Mouse (Mus musculus): ENCODE data around the gene Kif1a. TPM values are rescaled to one million over a fixed set of nuclear protein-coding genes. Genes with fewer than 3 reads are reported as not detected.

The Kif1a gene
- total RNA-seq, 2 experiments from 2014 or later: 0.94 to 1.6 TPM

DNA sequence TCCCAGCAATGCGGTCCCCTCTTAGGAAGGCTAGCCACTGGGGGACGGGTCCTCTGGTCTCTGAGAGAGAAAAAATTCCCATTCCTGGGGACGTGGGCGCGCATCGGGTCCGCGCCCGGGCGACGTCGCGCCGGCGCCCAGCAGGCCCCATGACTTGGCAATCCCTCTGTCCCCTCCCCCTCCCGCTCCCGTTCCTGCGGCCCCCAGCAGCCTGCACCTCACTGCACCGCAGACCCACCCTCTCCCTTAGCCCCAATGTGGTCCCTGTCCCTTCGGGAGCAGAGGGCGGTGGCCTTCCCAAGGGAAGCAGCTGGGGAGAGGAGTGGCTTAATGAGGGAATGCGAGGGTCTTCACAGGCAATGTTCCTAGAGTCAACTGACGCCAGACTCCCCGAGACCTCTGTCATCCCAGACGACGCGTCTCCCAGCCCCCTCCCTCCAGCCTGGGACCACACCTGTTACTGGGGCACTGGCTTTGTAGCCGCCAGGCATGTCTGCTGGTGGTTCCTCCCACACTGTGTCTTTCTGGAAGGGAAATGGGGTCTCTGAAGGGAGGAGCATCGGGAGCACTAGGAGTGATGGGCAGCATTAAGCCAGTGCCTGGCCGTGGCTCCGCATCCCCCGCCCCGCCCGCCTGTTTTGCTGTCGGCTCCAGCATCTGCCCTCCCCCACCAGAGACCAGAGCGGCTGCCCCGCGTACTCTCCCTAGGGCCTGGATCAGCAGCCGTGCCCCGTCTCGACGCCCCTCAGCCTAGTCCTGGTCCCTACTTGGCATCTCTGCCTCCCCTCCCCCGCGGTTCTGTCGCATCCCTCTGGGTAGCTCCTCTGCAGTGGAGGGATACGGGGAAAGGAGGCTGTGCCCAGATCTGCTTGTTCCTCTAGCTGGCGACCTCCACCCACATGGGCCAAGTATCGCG, 917 bp downstream of the Kif1a start:
- intact Hi-C loops (cut with DNase I): no loop called here
- DNase-seq (ENCODE audit: low spot score): no peak

DNA sequence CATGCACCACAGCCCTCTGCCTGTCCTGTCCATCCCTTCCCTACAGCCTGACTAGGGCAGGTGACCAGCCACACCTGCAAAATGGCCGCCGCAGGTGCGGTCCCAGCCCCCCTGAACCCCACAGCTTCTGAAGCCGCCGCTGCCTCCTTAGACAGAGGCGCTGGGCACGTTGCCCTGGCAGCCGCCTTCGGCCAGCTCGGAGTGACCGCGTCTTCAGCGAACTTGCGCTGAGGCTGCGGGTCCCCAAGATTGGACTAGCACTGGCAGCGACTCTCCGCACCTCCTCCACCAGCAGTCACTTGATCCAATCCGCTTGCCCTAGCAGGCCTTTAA, 1.5 kb downstream of the Kif1a start:
- no peak for DNase-seq (ENCODE audit: low spot score)
- intact Hi-C loops (cut with DNase I): no loop called here

DNA sequence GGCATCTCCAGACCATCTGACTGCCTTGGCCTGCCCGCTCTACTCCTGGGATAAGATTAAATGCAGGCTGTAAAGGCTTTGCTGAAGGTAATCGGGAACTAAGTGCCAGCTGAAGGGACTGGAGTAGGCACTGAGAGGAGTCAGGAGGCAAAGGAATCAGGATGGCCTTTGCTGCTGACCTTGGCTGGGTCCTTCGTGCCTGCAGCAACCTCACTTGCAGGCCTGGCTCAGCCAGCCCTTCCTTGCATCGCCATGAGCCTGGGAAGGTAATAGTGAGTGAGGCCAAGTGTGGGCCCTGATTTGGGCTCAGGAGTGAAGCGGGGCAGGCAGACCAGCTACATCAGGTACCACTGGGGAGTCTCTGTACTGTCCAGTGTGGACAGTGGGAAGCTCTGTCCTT, 2.8 kb downstream of the Kif1a start:
- intact Hi-C loops (cut with DNase I): no loop called here
- DNase-seq (ENCODE audit: low spot score): no peak

DNA sequence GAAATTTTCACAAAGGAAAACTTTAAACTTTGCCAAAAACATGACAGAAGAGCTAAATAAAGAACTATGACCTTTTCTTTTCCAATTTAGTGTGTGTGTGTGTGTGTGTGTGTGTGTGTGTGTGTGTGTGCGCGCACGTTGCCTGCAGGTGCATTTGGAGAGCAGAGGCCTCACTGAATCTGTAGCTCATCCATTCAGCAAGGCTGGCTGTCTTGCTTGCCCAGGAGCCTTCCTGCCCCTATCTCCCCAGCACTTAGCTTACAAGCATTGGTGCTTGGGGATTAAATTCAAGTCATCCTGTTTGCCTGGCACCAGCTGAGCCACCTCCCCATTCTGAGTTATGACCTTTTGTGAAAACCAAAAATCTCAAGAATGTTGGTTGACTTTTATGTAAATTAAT, 9.2 kb downstream of the Kif1a start:
- DNase-seq (ENCODE audit: low spot score): no peak
- intact Hi-C loops (cut with DNase I): no loop called here

DNA sequence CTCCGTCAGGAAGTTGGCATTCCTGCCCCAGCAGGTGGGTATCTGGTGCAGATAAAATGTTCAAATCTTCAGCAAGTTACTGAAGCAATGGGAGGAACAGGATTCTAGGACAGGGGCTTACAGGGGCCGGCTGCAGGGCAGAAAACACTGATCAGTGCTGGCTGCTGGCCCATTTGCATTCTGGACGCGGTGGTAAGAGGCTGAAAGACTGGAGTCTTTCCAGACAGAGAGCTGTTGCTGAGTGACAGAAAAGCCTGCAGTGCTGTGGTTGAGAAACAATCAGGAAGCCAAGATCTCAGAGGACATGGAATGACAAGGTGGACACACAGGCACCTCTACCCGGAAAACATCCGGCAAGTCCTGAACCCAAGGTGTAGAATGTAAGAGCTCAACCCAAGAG, 16.6 kb downstream of the Kif1a start:
- intact Hi-C loops (cut with DNase I): no loop called here
- no peak for DNase-seq (ENCODE audit: low spot score)

DNA sequence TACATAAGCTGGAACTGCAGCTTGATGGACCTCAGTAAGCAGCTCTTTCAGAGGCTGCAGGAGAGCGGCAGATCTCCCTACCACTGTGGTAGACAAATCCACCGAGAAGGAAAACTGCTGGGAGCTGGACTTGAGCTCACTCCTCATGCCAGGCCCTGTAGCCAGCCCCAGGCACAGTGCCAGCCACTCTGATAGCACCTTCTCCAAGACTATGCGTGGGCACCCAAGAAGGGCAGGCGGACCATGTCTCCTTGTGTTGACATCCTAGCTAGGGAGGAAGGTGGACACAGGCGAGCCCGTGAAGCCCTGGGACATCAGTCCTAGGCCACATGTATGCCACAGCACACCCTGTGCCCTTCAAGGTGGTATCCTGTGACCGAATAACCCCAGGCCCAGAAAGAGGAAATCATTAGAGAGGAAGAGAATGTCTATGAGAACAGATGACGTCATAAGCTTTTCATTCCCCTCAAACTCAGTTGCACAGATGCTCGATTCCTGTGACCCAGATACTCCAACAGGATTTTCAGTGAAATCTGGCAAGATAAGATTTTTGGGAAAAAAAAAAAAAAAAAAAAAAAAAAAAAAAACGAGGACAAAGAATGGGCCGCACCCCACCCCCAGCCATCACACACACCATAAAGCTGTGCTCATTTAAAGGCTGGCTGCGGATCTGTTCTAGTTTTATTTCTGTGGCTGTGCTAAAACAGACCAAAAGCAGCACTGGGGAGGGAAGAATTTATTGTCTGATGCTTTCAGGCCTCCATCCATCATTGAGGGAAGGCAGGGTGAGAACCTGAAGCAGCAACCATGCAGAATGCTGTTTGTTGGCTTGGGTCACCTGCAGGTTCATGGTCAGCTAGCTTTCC, 18.1 kb downstream of the Kif1a start:
- no peak for DNase-seq (ENCODE audit: low spot score)
- intact Hi-C loops (cut with DNase I): loop anchor here (5.0 kb wide), 1 partner anchor 126 kb away; no protein-coding TSS in a partner anchor

DNA sequence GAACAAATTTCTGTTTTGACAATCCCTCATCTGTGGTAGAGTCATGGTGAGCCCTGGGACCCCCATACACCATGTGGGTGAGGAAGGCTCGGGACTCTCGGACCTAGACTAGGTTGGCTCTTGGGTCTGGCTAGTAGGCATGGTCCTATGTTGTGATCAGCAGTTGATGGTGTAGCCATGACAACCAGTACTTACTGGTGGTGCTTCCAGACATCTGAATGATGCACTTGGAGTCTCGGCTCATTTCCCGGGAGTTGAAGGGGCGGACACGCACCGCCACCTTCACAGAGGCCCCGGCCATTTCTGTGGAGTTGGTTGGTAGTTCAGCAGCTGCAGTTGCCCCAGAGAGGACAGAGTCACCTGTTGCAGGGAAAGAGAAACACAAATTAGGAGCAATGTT, 19.6 kb downstream of the Kif1a start:
- intact Hi-C loops (cut with DNase I): loop anchor here (5.0 kb wide), 1 partner anchor 125 kb away; no protein-coding TSS in a partner anchor
- DNase-seq (ENCODE audit: low spot score): no peak

DNA sequence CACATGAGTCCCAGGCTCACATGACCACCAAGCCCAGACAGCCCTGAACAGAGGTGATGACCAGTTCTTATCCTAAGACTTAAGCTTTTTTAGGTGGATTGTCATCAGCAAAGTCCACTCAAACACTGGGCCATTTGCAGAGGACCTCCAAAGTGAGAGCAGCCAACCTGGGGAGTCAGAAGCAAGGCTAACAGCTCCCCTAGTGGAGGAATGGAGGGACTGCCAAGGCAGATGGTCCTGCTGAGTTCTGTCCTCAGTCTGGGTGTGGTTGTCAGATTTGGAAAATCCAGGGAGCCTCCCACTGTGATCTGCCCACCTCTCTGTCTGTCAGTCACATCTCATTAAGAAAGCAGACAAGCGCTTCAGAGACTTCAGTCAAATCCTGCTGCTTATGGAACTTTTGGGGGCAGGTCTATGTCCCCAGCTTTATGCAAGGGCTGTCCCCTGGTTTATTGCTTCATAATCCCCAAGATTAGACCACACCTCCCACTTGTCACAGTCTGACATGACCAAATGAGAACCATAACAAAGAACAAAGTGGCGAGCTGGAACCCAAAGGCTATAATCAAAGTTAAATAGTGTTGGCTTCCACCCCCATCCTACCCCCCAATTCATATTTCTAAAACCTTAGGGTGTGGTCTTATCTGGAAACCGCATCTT, 20.7 kb downstream of the Kif1a start:
- DNase-seq (ENCODE audit: low spot score): no peak
- intact Hi-C loops (cut with DNase I): loop anchor here (2.0 to 5.0 kb wide), 2 partner anchors 62 to 124 kb away; no protein-coding TSS in a partner anchor

DNA sequence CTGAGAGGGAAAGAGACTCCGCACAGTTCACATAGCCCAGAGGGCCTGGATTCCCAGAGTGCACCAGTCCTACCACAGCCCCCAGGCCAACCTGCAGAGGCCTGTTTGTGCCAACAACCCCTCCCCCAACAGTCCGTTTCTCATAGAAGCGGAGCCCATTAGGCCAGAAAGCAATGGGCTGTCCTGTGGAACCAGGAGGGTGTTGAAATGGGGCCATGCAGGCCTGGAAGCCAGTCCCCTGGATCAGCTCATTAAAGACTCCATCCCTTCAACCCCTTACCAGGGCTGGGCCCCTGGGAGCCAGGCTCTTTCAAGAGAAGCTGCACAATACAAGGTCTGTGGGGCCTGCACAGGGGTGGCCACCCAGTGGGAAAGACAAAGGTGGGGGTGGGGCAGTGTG, 22.1 kb downstream of the Kif1a start:
- no peak for DNase-seq (ENCODE audit: low spot score)
- intact Hi-C loops (cut with DNase I): loop anchor here (2.0 to 5.0 kb wide), 2 partner anchors 61 to 122 kb away; no protein-coding TSS in a partner anchor

DNA sequence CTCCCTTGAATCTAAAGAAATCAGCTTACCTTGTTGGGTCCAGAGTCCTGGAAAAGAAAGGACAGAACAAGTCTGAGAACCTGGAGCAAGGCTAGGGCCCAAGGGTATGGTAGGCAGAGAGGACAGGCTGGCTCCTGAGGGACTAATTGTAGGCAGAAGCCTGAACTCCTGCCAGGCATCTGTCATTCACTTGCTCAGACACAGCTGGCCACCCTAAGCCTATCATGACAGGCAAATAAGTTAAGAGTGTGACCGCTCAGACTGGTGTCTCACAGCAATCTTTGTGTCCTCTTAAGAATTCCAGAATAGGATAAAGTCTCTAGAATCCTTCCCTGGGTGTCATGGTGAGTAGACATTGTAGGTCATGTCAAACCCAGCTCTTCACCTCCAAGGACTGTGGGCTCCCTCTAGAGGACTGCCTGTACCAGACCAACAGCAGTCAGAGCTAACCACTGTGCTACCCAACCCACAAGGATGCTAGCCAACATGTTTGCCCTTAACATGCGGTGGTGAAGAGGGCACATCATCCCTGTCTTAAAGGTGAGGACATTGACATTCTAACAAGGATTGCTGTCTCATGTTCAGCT, 29.4 kb downstream of the Kif1a start:
- DNase-seq (ENCODE audit: low spot score): no peak
- intact Hi-C loops (cut with DNase I): no loop called here

DNA sequence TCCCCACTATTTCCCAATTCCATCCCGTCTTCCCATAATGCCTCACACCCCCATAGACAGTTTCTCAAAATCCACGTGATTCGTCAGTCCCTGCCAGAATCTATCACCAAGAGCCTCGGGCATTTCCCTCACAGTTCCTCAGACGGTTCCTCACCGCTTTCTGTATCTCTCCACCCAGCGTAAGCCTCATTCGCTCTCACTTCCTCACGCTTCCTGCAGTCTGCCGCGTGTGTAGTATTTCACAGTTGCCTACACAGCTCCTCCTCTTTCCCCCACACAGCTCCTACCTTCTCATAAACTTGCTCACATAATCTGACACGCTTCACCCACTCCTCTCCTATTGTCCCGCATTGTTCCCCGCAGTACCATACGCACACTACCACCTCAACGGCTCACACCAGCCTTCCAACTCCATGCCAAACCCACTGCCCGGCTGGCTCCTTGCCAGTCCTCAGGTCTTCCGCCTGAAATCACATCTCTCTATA, 30.2 kb downstream of the Kif1a start:
- DNase-seq (ENCODE audit: low spot score): no peak
- intact Hi-C loops (cut with DNase I): no loop called here

DNA sequence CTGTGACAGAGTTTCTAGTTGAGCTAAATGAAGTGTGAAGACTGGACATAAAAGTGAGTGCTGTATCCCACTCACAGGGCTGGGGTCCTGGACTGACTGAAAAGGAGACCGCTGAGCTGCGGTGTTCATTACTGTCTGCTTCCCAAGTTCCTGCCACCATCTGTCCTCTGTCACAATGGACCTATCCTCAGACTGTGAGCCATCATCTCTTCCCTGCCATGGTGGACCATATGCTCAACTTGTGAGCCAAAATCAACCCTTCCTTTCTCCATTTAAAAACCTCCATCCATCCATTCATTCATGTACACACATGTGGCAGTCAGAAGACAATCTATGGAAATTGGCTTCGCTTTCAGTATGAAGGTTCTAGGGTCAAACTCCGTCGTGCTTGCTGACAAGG, 30.9 kb downstream of the Kif1a start:
- intact Hi-C loops (cut with DNase I): no loop called here
- no peak for DNase-seq (ENCODE audit: low spot score)

DNA sequence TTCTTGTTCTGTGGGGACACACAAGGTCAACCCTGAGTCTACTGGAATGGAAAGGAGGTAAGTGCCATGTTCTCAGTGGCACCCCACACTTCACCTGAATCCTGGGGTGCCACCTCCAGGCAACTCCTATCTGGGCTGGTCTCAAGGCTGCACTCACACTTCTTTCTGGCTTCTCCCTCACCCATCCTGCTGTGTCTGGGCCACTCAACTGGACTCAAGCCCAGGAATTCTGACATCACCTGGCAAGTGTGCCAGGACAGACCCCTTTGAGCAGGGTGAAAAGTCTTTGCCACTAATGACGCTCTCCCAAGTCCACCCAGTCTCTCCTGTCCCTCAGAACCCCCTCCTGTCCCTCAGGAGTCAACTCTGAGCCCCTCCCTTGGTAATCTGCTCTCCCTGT, 33.2 kb downstream of the Kif1a start:
- DNase-seq (ENCODE audit: low spot score): no peak
- intact Hi-C loops (cut with DNase I): no loop called here

DNA sequence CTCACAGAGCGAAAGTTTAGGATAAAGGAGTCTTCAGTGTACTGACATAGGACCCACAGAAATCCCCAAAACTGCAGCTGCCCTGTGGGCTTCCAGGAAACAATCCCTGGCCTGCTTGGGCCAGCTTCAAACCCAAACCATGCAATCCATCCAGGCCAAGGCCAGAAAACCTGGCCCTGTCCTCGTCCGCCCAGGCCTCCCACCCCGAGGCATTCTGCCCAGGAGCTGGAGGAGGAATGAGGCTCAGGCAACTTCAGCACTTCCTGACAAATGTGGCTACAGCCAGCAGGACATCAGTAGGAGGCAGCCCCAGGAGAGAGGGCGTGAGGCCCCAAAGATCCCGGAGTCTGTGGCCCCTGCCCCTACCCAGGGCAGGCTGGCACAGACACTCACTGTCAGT, 36.1 kb downstream of the Kif1a start:
- intact Hi-C loops (cut with DNase I): no loop called here
- no peak for DNase-seq (ENCODE audit: low spot score)

DNA sequence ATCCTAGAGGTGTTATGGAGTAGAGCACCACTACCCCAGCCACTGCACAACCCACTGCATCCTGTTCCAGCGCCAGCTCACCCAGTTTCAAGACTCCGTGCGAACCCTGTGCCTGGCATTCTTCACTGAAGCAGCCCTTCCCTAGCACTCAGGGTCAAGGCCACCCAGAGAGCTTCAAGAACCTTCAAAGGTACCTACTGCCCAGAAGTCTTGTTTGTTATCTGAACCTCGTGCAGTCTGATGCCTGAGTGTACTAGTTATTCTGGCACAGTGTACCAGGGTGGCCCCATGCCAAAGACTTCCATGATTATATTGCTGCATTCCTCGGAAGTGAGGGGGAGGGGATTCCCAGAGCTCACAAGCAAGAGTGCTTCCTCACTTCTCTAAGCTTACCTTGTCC, 38.1 kb downstream of the Kif1a start:
- intact Hi-C loops (cut with DNase I): no loop called here

DNA sequence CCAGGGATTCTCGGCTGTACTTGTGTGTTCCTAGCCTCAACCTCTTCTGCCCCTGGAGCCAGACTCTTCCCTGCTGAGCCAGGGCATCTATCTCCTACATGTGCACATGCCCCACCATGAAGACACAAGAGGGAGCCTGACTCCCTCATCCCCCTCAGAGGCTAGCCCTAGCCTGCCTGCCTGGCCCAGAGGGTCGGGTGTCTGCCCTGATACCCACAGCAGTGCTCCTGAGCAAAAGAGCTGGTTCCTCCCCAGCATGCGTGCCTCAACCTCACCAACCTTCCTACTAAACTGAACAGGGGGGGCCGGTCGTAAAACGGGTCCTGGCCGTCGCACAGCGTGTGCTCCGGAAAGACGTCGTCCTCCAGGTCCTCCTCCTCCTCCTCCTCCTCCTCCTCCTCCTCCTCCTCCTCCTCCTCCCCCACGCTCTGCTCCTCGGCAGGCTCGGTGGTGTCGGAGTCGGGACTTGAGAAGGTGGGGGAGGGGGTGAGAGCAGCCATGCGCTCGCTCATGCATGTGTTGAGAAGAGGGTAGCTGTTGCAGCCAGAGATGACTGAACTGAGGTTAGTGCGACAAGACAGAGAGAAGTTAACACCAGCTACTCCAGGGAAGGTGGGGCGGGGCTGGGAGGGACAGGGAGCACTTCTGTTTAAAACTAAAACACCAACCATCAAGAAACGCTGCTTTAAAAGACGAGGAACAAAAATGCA, 50.5 kb downstream of the Kif1a start:
- DNase-seq (ENCODE audit: low spot score): no peak
- intact Hi-C loops (cut with DNase I): no loop called here

More for the DNA sequence above, 38.1 kb downstream of the Kif1a start:
- DNase-seq (ENCODE audit: low spot score): no peak

DNA sequence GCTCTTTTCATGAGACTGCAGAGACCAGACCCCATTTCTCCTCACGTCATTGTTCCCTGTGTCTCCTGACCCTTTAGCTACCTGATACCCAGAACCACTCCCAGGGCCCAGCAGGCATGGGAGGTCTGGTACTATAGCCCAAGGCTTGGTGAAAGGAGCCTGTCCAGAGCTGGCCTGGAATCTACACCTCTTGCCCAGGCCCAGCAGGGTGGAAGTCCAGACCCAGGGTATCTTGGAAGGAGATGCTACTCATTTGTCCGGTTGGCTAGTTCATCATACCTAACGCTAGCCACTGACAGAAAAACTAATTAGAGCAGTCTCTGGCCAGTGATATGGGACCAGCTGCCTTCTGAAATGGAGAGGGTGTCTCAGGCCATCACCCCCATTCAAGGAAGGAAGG, 51.7 kb downstream of the Kif1a start:
- DNase-seq (ENCODE audit: low spot score): no peak
- intact Hi-C loops (cut with DNase I): no loop called here

DNA sequence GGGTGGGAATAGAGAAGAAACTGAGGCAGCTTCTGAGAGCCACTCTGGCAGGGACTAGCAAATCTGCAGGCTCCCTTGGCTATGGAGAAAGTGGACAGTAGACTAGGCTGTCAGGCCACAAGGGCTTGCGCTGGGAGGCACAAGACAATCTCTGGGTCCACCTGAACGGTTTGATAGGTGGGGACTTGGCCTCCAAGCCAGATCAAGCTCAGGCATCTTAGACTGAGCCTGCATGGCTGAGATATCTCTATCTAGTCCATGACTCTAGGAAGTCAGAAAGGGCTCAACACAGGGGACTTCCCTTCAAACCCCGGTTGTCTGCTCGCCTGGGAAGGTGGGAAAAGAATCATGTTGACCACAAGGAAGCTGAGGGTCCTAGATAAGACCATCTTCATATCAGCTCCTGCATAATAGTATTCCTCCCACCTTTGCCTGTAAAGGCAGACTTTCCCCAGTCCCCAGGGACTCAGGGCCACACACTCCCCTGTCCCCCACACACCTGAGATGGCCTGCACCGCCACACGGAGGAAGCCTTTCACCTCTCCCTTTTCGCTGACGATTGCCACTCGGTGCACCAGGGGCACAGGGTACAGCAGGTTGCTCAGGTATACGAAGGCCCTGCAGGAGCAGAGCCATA, 55.5 kb downstream of the Kif1a start:
- intact Hi-C loops (cut with DNase I): no loop called here
- no peak for DNase-seq (ENCODE audit: low spot score)

DNA sequence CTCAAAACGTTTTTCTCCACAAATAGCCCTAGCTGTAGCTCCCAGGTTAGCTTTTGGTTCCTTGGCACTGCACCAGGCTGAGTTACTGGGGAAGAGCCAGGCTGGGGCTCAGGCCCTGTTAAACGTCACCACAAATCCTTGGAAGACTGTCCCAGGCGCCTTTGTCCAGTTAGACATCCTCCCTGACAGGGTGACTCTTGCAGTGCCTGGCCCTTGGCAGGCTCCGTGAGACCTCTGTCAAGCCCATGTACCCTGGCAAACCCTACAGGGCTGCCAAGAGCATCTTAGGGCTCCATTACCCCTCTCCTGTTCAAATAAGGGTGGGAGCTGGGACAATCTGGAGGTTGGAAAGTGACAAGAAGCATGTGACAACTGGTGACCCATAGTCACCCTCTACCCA, 65.8 kb downstream of the Kif1a start:
- intact Hi-C loops (cut with DNase I): no loop called here
- DNase-seq (ENCODE audit: low spot score): no peak
